Mouse (Mus musculus) midbrain, embryonic 15.5 days (tissue): ENCODE measurements at regions not wholly inside any gene's neighbourhood (a gene's known extent, or its start where the extent isn't known, plus 50 kb on each side); places are given as distances from the start of the nearest gene placed in this dataset.

ENCODE experiments used
- ATAC-seq: fragments of 200-750 bp; cut with Nextera tagmentation; replicated peaks from 2 replicates; pipeline ENCODE4 v1.8.0; 2017; ENCODE audit warnings: moderate TSS enrichment
- H3K27ac ChIP-seq: fragments of 300-500 bp; sonication (generic); 2 replicates; pipeline ENCODE4 v1.5.1; 2015; ENCODE audit warnings: mild to moderate bottlenecking, inconsistent platforms
- H3K27me3 ChIP-seq: fragments of 300-500 bp; sonication (generic); replicated peaks from 2 replicates; pipeline ENCODE4 v1.6.1; 2015; ENCODE audit warnings: inconsistent platforms
- H3K36me3 ChIP-seq: fragments of 300-500 bp; sonication (generic); replicated peaks from 2 replicates; pipeline ENCODE4 v1.6.1; 2015; ENCODE audit warnings: inconsistent platforms
- H3K4me1 ChIP-seq: fragments of 300-500 bp; sonication (generic); 2 replicates; pipeline ENCODE4 v1.6.1; 2015; ENCODE audit warnings: inconsistent platforms
- H3K4me2 ChIP-seq: fragments of 300-500 bp; sonication (generic); 2 replicates; pipeline ENCODE4 v1.6.1; 2015; ENCODE audit warnings: inconsistent platforms, mild to moderate bottlenecking, moderate library complexity
- H3K4me3 ChIP-seq: fragments of 300-500 bp; sonication (generic); 2 replicates; pipeline ENCODE4 v1.5.1; 2015; ENCODE audit warnings: mild to moderate bottlenecking, inconsistent platforms
- H3K9ac ChIP-seq: fragments of 300-500 bp; sonication (generic); 2 replicates; pipeline ENCODE4 v1.6.1; 2015; ENCODE audit warnings: mild to moderate bottlenecking, inconsistent platforms
- H3K9me3 ChIP-seq: fragments of 300-500 bp; sonication (generic); 2 replicates; pipeline ENCODE4 v1.6.1; 2016; ENCODE audit warnings: inconsistent platforms
- WGBS: fragments of 180-500 bp; shearing (Covaris S2); methylation state at CpG from one replicate; pipeline ENCODE4 v1.1.7; 2015; ENCODE audit warnings: mixed read lengths; 5-methylcytosine and 5-hydroxymethylcytosine counted together

DNA sequence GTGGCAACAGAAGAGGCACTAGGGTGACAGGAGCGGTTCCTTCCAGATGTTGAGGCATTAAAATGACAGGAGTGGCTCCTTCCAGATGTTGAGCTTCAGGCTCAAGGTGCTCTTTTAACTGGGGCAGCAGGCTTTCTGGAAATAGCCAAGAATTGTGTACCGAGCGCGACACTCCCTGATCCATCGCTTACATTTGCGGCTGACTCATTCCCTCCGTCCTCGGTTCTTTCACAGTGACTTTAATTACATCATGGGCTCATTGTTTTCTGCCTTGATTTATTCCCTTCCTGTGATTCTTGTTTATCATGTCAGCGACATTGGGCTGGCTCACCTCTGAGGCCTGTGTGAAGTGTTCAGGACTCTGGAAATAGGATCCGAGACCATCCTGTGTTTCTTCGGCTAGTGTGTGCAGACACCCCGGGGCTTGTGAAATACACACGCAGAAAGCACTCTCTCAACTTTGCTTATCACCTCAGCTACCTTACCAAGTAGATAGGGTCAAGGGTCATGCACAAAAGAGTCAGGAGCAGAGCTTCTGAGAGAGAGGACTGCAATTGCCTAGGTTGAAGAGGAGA lies 63.1 kb upstream of the Slc35c1 start:
- Histone ChIP-seq H3K27me3 (no peaks in the 10 kb centered on the region), H3K36me3 (no peaks in the 10 kb centered on the region), H3K9me3 (no peaks in the 10 kb centered on the region), H3K4me2 (no peak overlapping the region), H3K4me3 (no peak overlapping the region), H3K4me1 (peaks cover 5% of the 10 kb centered on the region), H3K9ac (no peak overlapping the region), H3K27ac (no peak overlapping the region)
- 88% methylated on average over 13 of the region's 13 CpGs for WGBS
- ATAC-seq, result no peak

DNA sequence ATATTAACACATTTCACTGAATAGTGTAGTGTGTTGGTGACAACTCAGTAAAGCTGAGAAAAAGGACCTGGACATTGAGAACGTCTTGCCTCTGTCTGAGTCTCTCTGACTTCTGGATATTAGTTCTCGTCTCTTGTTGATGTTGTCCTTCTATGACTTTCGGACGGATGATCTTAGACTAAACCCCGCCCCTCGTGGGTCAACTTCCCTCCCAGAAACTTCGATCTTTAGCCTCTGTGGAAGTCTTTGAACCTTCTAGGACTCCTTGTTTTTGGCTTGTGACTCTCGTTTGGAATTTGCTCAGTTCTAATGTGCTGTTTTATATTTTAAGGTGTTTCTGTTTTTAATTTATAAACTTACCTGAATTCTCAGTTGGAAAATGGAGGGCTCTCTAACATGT lies 61.2 kb upstream of the Slc35c1 start:
- Histone ChIP-seq H3K4me2 (no peak overlapping the region), H3K27me3 (no peaks in the 10 kb centered on the region), H3K9me3 (no peaks in the 10 kb centered on the region), H3K4me1 (no peaks in the 10 kb centered on the region; the same call in 1 of the 2 replicates), H3K4me3 (no peak overlapping the region), H3K27ac (no peak overlapping the region), H3K9ac (no peak overlapping the region), H3K36me3 (no peaks in the 10 kb centered on the region)
- 84% methylated on average over 8 of the region's 8 CpGs for WGBS
- ATAC-seq, result no peak

DNA sequence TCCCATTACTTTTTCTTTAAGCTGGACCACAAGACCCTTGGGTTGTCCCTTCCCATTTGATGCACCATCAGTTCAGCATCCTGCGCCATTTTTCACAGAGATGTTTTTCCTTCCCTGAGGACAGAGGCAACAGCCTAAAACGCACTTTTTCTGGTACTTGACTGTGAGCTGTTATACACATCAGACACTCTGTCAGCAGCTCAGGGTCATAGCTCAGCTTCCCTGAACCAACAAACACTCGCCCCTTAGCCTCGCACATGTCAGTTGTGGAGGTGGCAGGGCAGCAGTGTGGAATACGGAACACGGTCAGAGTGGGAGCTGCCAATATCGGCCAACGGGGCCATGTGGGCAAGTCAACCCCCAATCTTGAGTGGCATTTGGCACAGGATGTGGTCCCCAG lies 59.1 kb upstream of the Slc35c1 start:
- 94% methylated on average over 8 of the region's 8 CpGs for WGBS
- Histone ChIP-seq H3K9me3 (no peaks in the 10 kb centered on the region), H3K36me3 (no peaks in the 10 kb centered on the region), H3K9ac (no peak overlapping the region), H3K27ac (no peak overlapping the region), H3K4me3 (no peak overlapping the region), H3K27me3 (no peaks in the 10 kb centered on the region), H3K4me1 (no peaks in the 10 kb centered on the region), H3K4me2 (no peak overlapping the region)
- ATAC-seq, result no peak

DNA sequence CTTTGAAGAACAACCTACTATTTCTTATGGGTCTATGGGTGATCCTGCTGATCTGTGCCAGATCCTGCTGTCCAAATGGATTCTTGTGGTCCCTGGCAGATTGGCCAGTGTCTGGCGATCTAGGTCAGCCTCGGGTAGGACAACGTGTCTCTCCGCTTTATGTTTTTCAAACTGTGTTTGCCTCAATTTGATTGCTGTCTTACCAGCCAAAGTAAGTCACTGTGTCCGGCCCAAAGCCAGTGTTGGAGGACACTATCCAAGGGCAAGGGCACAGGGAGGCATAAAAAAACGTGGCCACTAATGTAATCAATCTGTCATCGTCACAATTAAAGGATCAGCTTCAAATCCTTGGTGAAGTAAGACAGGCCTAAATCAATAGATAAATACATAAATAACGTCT lies 58.6 kb upstream of the Slc35c1 start:
- Histone ChIP-seq H3K36me3 (no peaks in the 10 kb centered on the region), H3K9ac (no peak overlapping the region), H3K4me2 (no peak overlapping the region), H3K4me3 (no peak overlapping the region), H3K4me1 (no peaks in the 10 kb centered on the region), H3K9me3 (no peaks in the 10 kb centered on the region), H3K27me3 (no peaks in the 10 kb centered on the region), H3K27ac (no peak overlapping the region)
- ATAC-seq, result no peak
- WGBS, result 87% methylated on average over 8 of the region's 8 CpGs

DNA sequence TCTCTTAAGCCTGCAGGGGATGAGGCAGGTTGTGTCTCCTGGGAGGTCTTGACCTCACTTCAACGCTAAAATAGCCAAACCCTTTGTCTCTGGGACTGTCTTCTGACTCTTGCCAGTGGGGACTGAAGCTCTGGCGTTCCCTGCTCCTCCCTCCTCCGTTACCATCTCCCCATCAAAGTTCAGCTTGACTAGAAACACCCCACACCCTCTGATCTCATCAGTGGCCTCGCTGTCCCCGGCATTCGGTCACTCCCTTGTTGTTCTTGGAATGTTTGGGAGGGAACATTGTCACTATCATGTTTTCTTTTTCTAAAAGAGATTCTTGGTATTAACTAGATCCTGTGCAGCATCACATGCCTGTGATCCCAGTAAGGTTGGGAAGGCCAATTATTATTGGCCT lies 54.6 kb upstream of the Slc35c1 start:
- Histone ChIP-seq H3K27ac (no peak overlapping the region), H3K9me3 (no peaks in the 10 kb centered on the region), H3K36me3 (no peaks in the 10 kb centered on the region), H3K4me3 (no peak overlapping the region), H3K9ac (no peak overlapping the region), H3K27me3 (no peaks in the 10 kb centered on the region), H3K4me2 (no peak overlapping the region), H3K4me1 (no peaks in the 10 kb centered on the region)
- WGBS, result 61% methylated on average over 6 of the region's 6 CpGs
- no peak for ATAC-seq

DNA sequence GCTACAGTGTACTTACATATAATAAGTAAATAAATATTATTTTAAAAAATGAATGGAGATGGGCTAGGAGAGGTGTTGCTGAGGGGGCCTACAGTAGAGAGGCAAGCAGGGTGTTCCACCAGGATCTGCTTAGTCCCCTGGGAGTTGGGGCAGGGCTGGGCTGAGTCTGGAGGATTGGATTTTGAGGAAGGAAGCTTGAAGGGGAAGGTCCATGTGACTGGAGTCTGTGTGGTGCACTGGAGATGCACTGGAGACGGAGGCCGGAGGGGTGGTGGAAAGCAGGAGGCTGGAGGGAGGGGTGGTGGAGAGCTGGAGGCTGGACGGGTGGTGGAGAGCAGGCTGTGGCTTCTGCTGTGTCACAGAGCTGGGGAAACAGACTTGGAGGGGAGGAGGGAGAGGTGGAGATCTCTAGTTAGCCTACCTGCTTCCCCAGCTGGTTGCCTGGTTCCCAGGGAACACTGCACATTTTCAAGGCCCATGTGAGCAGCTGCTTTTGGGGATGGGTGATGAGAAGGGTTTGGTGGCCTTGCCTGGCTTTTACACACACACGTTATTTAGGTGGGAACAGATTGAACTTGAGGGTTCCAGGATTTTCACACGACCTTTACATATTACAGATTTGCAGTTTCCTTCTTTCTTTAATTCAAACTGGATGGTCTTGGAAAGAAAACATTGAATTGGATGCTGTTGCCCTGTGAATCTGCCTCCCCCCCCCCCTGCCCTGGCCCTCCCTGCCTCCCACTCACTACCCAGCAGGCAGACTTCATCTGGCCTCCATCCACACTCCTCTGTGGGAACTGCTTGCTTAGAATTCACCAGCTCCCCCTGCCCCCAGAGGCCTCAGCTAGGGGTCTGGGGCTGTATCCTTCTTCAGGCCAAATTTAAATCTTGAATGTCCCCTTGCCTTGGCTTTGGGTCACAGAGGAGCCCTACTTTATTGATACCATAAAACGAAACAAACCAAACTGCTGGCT lies 51.7 kb upstream of the Slc35c1 start:
- WGBS, result 68% methylated on average over 6 of the region's 6 CpGs
- no peak for ATAC-seq
- Histone ChIP-seq H3K9me3 (no peaks in the 10 kb centered on the region), H3K27ac (no peak overlapping the region), H3K9ac (no peak overlapping the region), H3K27me3 (no peaks in the 10 kb centered on the region), H3K36me3 (no peaks in the 10 kb centered on the region), H3K4me1 (no peaks in the 10 kb centered on the region), H3K4me2 (no peak overlapping the region), H3K4me3 (no peak overlapping the region)
